Mouse (Mus musculus) gastrocnemius, adult 8-10 months (tissue): Measurements from ENCODE around the gene Lix1l. TPM values are rescaled to one million over a fixed set of nuclear protein-coding genes. Genes with fewer than 3 reads are reported as not detected.

ENCODE experiments used
- DNase-seq, 2 experiments: peaks; one replicate each; pipeline ENCODE4 v3.0.0; 2022; ENCODE audit warnings: low spot score in 2 of 2
- total RNA-seq, 4 experiments: library from RNA; stranded (reverse); gene quantifications; 2 replicates each; pipeline ENCODE4 v1.2.4; 2022

Gene Lix1l
- 1 to 10 TPM; 3.5 to 6.8 (median 4.4) TPM for total RNA-seq

- peak; percentile 87 to 92 for DNase-seq
These were observed at the start of gene Lix1l for GRCm38 (mm10) chr3:96600639-96601250. Gene Lix1l, plus strand, starts transcription at chr3:96601149.

- DNase-seq = peak in 1 of 2 experiments; percentile 61
These were observed 49.7 kb upstream of the Lix1l start for GRCm38 (mm10) chr3:96551203-96551602.

GRCm38 (mm10) chr3:96551890-96552289 is 49.1 kb upstream of the Lix1l start:
- no peak for DNase-seq

- no peak for DNase-seq
These were observed 47.3 kb upstream of the Lix1l start for GRCm38 (mm10) chr3:96553601-96554000.

- DNase-seq = no peak
These were observed 46.7 kb upstream of the Lix1l start for GRCm38 (mm10) chr3:96554251-96554650.

- peak; percentile 70 to 82 for DNase-seq
These were observed 45.8 kb upstream of the Lix1l start for GRCm38 (mm10) chr3:96555041-96555596.

- DNase-seq = no peak
These were observed 44.8 kb upstream of the Lix1l start for GRCm38 (mm10) chr3:96555999-96556614.

- DNase-seq = no peak
These were observed 44.0 kb upstream of the Lix1l start for GRCm38 (mm10) chr3:96556651-96557635.

GRCm38 (mm10) chr3:96557694-96558093 is 43.3 kb upstream of the Lix1l start, which contains the start of gene Txnip:
Gene Txnip, plus strand, starts transcription at chr3:96557957.
- peak; percentile 100 for DNase-seq

- no peak for DNase-seq
These were observed 42.8 kb upstream of the Lix1l start for GRCm38 (mm10) chr3:96558159-96558558.

- DNase-seq = no peak
These were observed 42.2 kb upstream of the Lix1l start for GRCm38 (mm10) chr3:96558668-96559196.

- no peak for DNase-seq
These were observed 41.5 kb upstream of the Lix1l start for GRCm38 (mm10) chr3:96559398-96559910.

- DNase-seq = no peak
These were observed 40.8 kb upstream of the Lix1l start for GRCm38 (mm10) chr3:96559911-96560850.

GRCm38 (mm10) chr3:96560881-96561668 is 39.9 kb upstream of the Lix1l start:
- DNase-seq = peak in 1 of 2 experiments; percentile 45

- DNase-seq = peak; percentile 57 to 65
These were observed 38.8 kb upstream of the Lix1l start for GRCm38 (mm10) chr3:96561946-96562681.

- DNase-seq = no peak
These were observed 37.7 kb upstream of the Lix1l start for GRCm38 (mm10) chr3:96563267-96563666.

- no peak for DNase-seq
These were observed 36.9 kb upstream of the Lix1l start for GRCm38 (mm10) chr3:96563911-96564632.

GRCm38 (mm10) chr3:96564633-96565032 is 36.3 kb upstream of the Lix1l start:
- no peak for DNase-seq
